Mouse (Mus musculus) gastrocnemius, adult 18-20 months (tissue): ENCODE data around the gene Gm17677. TPM values are rescaled to one million over a fixed set of nuclear protein-coding genes. Genes with fewer than 3 reads are reported as not detected.

Experiments used
- DNase-seq: peaks from one replicate; pipeline ENCODE4 v3.0.0; 2021; ENCODE audit warnings: low spot score
- long read RNA-seq, 2 experiments: library from polyadenylated mRNA; stranded (forward); transcript quantifications; one replicate each; pipeline ENCODE4 v2.0.0; 2021
- total RNA-seq, 2 experiments: library from RNA; stranded (reverse); gene quantifications; 2 replicates each; pipeline ENCODE4 v1.2.3; 2021

The Gm17677 gene
- not detected for total RNA-seq
- long read RNA-seq, experiment 1: 0 reads
- long read RNA-seq, experiment 2: 0 reads

DNA sequence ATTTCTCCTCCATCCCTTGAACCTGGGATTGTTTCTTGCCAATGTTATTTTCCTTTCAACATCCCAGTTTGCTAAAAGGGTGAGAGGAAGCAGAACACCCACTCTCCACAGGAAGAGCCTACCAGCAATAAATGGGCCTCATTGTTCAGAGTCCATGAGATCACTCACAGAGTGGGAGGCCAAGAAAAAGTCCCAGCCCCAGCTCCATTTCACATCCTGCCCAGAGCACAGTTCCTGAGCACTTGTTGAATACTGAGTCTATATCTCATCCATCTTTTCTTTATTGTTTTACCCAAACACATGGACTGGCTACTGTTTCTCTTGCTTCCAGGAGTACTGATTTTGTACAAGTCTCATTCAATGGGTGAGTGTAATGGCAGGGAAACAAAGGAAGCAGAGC, at the start of gene Gm17677:
Gm17677 (plus strand) TSS at position 301 of the 400 bp plus-strand sequence.
- no peak for DNase-seq

DNA sequence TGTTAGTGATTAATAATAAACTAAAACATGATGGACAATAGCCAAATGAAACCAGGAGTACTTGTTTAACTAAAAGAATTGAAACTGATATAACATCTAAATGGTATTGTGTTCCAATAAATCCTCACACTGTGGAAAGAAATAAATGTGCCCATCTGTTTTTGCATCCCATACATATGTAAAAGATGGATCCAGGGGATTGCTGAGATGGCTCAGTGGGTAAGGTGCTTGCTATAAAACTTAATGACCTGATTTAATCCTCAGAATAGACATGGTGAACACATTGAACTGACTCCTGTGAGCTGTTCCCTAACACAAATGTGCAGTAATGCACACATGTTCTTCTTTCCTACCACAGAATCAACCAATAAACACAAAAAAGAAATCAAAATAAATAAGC, 48.9 kb upstream of the Gm17677 start:
- DNase-seq: no peak

DNA sequence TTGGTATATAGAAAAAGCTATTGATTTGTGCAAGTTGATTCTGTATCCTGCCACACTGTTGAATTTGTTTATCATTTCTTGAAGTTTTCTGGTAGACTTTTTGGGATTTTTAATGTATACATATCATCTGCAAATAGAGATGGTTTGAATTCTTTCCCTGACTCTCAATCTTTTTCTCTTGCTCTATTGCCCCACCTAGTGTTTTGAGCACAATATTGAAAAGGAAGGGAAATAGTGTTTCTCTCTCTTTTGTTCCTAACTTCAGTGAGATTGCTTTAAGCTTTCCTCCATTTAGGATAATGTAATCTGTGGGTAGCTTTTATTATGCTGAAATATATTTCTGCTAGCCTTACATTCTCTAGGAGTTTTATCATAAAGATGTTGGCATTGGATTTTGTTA, 33.6 kb upstream of the Gm17677 start:
- no peak for DNase-seq

DNA sequence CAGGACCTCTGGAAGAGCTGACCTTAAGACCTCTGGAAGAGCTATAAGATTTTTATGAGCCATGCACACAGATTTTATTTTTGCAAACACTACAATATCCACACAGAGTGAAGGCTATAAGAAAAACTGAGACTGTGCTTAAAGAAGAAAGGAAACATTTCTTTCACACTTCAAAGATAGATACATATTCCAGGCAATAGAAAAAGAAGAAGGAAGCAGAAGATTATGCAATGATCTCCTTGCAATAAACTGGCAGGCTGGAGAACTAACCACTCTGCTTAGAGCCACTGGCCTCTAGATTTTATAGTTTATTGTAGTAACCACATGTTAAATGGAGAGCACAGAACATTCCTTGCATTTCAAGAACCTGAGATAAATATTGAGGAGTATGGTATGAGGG, 16.0 kb downstream of the Gm17677 start:
- DNase-seq: no peak

DNA sequence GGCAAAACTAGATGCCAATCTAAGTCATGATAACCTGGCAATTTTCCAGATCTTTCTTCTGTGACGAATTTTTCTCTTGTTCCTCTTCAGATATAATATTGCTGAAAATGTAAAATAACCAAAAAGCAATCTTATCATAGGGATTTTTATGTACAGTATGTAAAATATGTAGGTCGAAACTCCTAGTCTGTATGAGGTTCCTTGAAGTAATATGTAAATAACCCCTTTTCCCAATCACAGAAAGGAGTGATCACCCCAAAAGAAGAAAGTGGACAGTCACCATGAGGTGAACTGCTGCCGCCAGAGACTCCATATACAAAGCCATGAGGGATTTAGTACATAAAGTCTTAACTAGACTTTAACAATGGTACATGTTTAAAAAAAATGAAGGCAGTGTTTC, 37.2 kb downstream of the Gm17677 start, which contains the start of gene Gm17727:
Gm17727 (minus strand) TSS at position 101 of the 400 bp plus-strand sequence.
- no peak for DNase-seq

DNA sequence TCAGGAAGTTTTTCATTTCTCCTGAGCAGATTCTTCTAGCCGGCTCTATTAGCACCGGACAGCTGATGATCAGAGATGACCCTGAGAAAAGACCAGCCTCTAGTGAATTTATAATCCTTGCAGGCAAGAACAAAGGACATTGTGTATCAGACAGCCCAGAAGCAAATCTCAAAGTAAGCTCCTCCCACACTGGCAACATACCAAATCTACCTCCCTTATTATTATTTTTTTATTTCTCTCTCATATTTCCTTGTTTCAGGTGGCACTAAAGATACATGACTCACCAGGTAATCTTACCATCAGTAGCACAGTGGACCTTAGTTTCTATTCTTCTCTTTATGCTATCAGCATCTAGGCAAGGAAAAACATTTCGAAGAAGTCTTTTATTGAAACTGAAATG, 49.2 kb downstream of the Gm17677 start, which contains the start of the genes Gm27235 and D730048I06Rik:
Gm27235 (minus strand) TSS at position 101 of the 400 bp plus-strand sequence.
D730048I06Rik (minus strand) TSS at position 112 of the 400 bp plus-strand sequence.
- DNase-seq: no peak

Other genes starting within 250 kb of the Gm17677 start
- not detected for gene Gm1113, start 222.8 kb upstream of the Gm17677 start, total RNA-seq
- gene Ddx25, start 182.5 kb upstream of the Gm17677 start, total RNA-seq: not detected
- gene Pus3, start 182.5 kb upstream of the Gm17677 start, total RNA-seq: 10 to 100 TPM in 1 of 2 experiments, 1 to 10 TPM in 1; 9.2 to 10.3 TPM
- gene Pate2, start 170.8 kb upstream of the Gm17677 start, total RNA-seq: not detected
- gene Hyls1, start 170.7 kb upstream of the Gm17677 start, total RNA-seq: under 1 TPM; 0.80 to 0.95 TPM
- gene Pate4, start 129.1 kb upstream of the Gm17677 start, total RNA-seq: not detected
- gene Pate3, start 92.8 kb upstream of the Gm17677 start, total RNA-seq: not detected
- gene Pate1, start 53.7 kb upstream of the Gm17677 start, total RNA-seq: not detected
- gene Gm17727, start 37.1 kb downstream of the Gm17677 start, total RNA-seq: not detected
- not detected for gene Gm27235, start 49.1 kb downstream of the Gm17677 start, total RNA-seq
- gene D730048I06Rik, start 49.1 kb downstream of the Gm17677 start, total RNA-seq: not detected
- not detected for gene 9230110F15Rik, start 103.1 kb downstream of the Gm17677 start, total RNA-seq
- not detected for gene 9230113P08Rik, start 167.4 kb downstream of the Gm17677 start, total RNA-seq